Mouse (Mus musculus): ENCODE data around the gene Serpina3b. TPM values are rescaled to one million over a fixed set of nuclear protein-coding genes. Genes with fewer than 3 reads are reported as not detected.

Gene Serpina3b
- polyA plus RNA-seq, 1 experiment from 2014 or later = not detected

DNA sequence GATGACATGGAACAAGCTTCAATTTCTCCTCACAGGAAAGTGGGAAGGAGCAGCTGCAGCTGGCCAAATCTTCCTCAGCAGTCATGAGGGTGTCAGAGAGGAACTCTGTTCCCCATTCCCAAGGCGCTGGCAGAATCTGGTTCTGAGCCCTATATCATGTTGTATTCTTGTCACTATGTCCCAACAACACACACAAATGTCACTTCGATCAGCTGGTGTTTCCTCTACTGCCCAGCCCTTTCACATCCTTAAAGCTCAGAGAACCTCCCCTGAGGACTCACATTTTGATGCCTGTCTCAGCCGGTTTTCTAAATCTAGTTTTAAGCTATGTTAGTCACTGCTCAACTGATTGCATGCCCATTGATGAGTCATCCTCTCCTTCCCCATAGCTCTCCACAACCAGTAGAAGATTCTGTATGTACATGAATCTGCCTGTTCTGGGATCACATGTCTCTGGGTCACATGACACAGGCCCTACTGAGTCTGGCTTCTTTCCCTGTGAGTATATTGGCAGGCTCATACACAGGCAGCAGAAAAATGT is 58.3 kb downstream of the Serpina3b start:
- WGBS = 95% methylated on average over 3 of the region's 3 CpGs
- H3K9me3 ChIP-seq (ENCODE audit: control insufficient read depth, low read length) = no peaks in the 10 kb centered on the region
- H3K27ac ChIP-seq (ENCODE audit: low read depth, low read length) = no peak overlapping the region
- no peak for ATAC-seq (ENCODE audit: low read depth)
- H3K4me1 ChIP-seq (ENCODE audit: control insufficient read depth, insufficient read depth, low read length) = no peaks in the 10 kb centered on the region
- H3K36me3 ChIP-seq (ENCODE audit: control insufficient read depth, insufficient read depth, low read length) = no peaks in the 10 kb centered on the region
- H3K9ac ChIP-seq (replicated peaks; ENCODE audit: low read depth, low read length) = no peak overlapping the region
- H3K4me2 ChIP-seq (ENCODE audit: low read depth, low read length) = no peak overlapping the region
- no peak overlapping the region for H3K4me3 ChIP-seq (ENCODE audit: low read depth, low read length)
- H3K27me3 ChIP-seq (ENCODE audit: control insufficient read depth, insufficient read depth, low read length) = no peaks in the 10 kb centered on the region

Other genes with a start within 250 kb of the Serpina3b start
- gene Serpina1c, start 223.1 kb upstream of the Serpina3b start, polyA plus RNA-seq (2014; fragmentation: Nextera tagmentation; extraction: Ambion mirVana) = 0.28 TPM in 1 of 2 replicates, not detected in the other
- not detected in 2 replicates for gene Serpina1e, start 169.0 kb upstream of the Serpina3b start, polyA plus RNA-seq (2014; fragmentation: Nextera tagmentation; extraction: Ambion mirVana)
- not detected in 2 replicates for gene Serpina11, start 138.0 kb upstream of the Serpina3b start, polyA plus RNA-seq (2014; fragmentation: Nextera tagmentation; extraction: Ambion mirVana)
- gene Serpina9, start 114.2 kb upstream of the Serpina3b start, polyA plus RNA-seq (2014; fragmentation: Nextera tagmentation; extraction: Ambion mirVana) = not detected in 2 replicates
- not detected in 2 replicates for gene Serpina12, start 83.6 kb upstream of the Serpina3b start, polyA plus RNA-seq (2014; fragmentation: Nextera tagmentation; extraction: Ambion mirVana)
- not detected in 2 replicates for gene Serpina5, start 26.9 kb upstream of the Serpina3b start, polyA plus RNA-seq (2014; fragmentation: Nextera tagmentation; extraction: Ambion mirVana)
- not detected in 2 replicates for gene Serpina3a, start 15.3 kb upstream of the Serpina3b start, polyA plus RNA-seq (2014; fragmentation: Nextera tagmentation; extraction: Ambion mirVana)
- not detected in 2 replicates for gene Serpina3c, start 25.9 kb downstream of the Serpina3b start, polyA plus RNA-seq (2014; fragmentation: Nextera tagmentation; extraction: Ambion mirVana)
- not detected in 2 replicates for gene Serpina3f, start 86.5 kb downstream of the Serpina3b start, polyA plus RNA-seq (2014; fragmentation: Nextera tagmentation; extraction: Ambion mirVana)
- gene Serpina3g, start 108.2 kb downstream of the Serpina3b start, polyA plus RNA-seq (2014; fragmentation: Nextera tagmentation; extraction: Ambion mirVana) = 0.54 and 5.4 TPM in 2 replicates
- 0.27 and 0.31 TPM in 2 replicates for gene Serpina3i, start 135.1 kb downstream of the Serpina3b start, polyA plus RNA-seq (2014; fragmentation: Nextera tagmentation; extraction: Ambion mirVana)
- gene Serpina3j, start 186.6 kb downstream of the Serpina3b start, polyA plus RNA-seq (2014; fragmentation: Nextera tagmentation; extraction: Ambion mirVana) = not detected in 2 replicates
- not detected in 2 replicates for gene Serpina3k, start 210.5 kb downstream of the Serpina3b start, polyA plus RNA-seq (2014; fragmentation: Nextera tagmentation; extraction: Ambion mirVana)
- not detected in 2 replicates for gene Serpina3m, start 210.5 kb downstream of the Serpina3b start, polyA plus RNA-seq (2014; fragmentation: Nextera tagmentation; extraction: Ambion mirVana)

Data from neural tube, embryonic 14.5 days (tissue).